Mouse (Mus musculus): ENCODE data around the gene Olfr1461.

The Olfr1461 gene

GRCm38 (mm10) chr19:13162700-13163099 is at the start of gene Olfr1461:
Gene Olfr1461, plus strand, starts transcription at chr19:13163000.
- DNase-seq (ENCODE audit: low spot score in 2 of 2) = no peak

DNA sequence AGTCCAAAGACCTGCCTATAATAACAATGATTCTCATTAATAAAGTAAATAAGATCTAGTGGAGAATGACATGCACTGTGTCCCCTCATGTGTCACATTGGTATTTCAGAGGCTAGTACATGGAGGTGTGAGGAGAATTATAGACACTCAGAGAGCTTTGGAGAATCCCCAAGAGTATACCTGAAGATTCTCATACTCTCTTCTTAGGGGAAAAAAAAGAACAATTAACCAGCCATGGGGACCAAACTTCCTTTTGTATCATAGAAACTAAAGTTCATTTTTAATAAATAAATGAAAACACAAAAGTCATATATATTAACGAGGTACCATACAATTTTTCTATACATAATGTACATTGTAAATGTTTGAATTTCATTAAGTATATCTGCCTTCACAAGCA is 13.4 kb upstream of the Olfr1461 start, which contains the start of gene Olfr1459:
Gene Olfr1459, minus strand, starts transcription at position 101 of the 400 bp plus-strand sequence.
- DNase-seq (ENCODE audit: low spot score in 2 of 2) = no peak

GRCm38 (mm10) chr19:13185434-13185833 is 22.6 kb downstream of the Olfr1461 start, which contains the start of gene Olfr1462:
Gene Olfr1462, plus strand, starts transcription at chr19:13185734.
- DNase-seq (ENCODE audit: low spot score in 2 of 2) = no peak
